Mouse (Mus musculus) liver, embryonic 15.5 days (tissue): Measurements from ENCODE around the gene Herc4. TPM values are rescaled to one million over a fixed set of nuclear protein-coding genes. Genes with fewer than 3 reads are reported as not detected.

Experiments
- ATAC-seq: fragments of 200-750 bp; cut with Nextera tagmentation; 2 replicates; pipeline ENCODE4 v1.8.0; 2017; ENCODE audit warnings: moderate number of reproducible peaks, mild to moderate bottlenecking, moderate library complexity; ENCODE audit not compliant: insufficient read depth
- H3K27ac ChIP-seq: fragments of 300-500 bp; sonication (generic); replicated peaks from 2 replicates; pipeline ENCODE4 v1.5.1; 2015; ENCODE audit warnings: mild to moderate bottlenecking, inconsistent platforms
- H3K27me3 ChIP-seq: fragments of 300-500 bp; sonication (generic); 2 replicates; pipeline ENCODE4 v1.6.1; 2015; ENCODE audit warnings: mild to moderate bottlenecking, inconsistent platforms
- H3K36me3 ChIP-seq: fragments of 300-500 bp; sonication (generic); replicated peaks from 2 replicates; pipeline ENCODE4 v1.6.1; 2015; ENCODE audit warnings: moderate library complexity, mild to moderate bottlenecking, inconsistent platforms
- H3K4me1 ChIP-seq: fragments of 300-500 bp; sonication (generic); replicated peaks from 2 replicates; pipeline ENCODE4 v1.6.1; 2015; ENCODE audit warnings: inconsistent platforms
- H3K4me2 ChIP-seq: fragments of 300-500 bp; sonication (generic); 2 replicates; pipeline ENCODE4 v1.6.1; 2015; ENCODE audit warnings: moderate library complexity, mild to moderate bottlenecking, inconsistent platforms
- H3K4me3 ChIP-seq: fragments of 300-500 bp; sonication (generic); replicated peaks from 2 replicates; pipeline ENCODE4 v1.5.1; 2015; ENCODE audit warnings: mild to moderate bottlenecking, inconsistent platforms
- H3K9ac ChIP-seq: fragments of 300-500 bp; sonication (generic); 2 replicates; pipeline ENCODE4 v1.6.1; 2015; ENCODE audit warnings: moderate library complexity, mild to moderate bottlenecking, inconsistent platforms
- H3K9me3 ChIP-seq: fragments of 300-500 bp; sonication (generic); replicated peaks from 2 replicates; pipeline ENCODE4 v1.6.1; 2016; ENCODE audit warnings: inconsistent platforms
- WGBS: fragments of 180-500 bp; shearing (Covaris S2); methylation state at CpG from one replicate; pipeline ENCODE4 v1.1.7; 2015; ENCODE audit warnings: mixed read lengths; ENCODE audit not compliant: insufficient replicate concordance; 5-methylcytosine and 5-hydroxymethylcytosine counted together
- polyA plus RNA-seq: library from polyadenylated mRNA; unstranded; fragments of >200 nt; fragmentation: Nextera tagmentation; extraction: Ambion mirVana; gene quantifications from 2 replicates; pipeline ENCODE4 v1.2.1, GENCODE M21; 2015

Gene Herc4
- polyA plus RNA-seq, 1 experiment from 2014 or later = 26.8 TPM

DNA sequence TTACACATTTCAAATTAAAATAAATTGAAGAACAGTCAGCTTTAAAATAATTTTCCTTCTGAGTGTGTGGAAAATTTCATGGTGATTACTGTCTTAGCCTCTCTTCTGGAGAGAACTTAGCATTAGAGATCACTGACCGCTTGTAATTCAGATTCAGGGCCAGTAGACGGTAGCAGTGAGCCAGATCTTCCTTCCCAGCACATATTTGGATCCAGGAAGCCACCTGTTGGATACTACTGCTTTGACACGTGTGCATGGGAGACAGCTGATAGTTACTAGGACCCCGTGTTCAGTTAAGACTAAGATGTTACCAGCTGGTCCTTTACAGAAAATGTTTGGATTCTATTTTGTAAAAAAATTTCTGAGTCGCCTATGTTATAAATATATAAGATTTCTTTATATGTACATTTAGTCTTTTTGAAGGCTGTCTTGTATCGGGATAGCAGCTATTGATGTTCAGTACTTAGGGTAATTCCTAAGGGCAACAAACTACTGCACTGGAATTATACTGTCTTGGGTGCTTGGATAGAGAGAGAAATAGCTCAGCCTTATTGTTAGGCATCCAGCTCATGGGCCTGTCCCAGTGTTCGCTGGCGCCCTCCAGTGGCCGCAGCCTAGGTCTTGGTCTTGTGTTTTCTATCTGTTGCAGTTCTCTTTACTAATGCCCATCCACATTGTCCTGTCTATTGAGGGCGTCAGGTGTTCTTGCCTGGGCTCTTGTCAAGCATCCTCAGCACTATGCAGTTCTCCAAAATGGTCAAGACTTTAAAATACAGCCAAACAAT, 65.2 kb downstream of the Herc4 start:
- 37% methylated on average over 10 of the region's 10 CpGs for WGBS
- Histone ChIP-seq H3K4me2 (no peak overlapping the region), H3K9ac (no peak overlapping the region), H3K27me3 (no peaks in the 10 kb centered on the region), H3K27ac (no peak overlapping the region), H3K36me3 (peaks cover 80% of the 10 kb centered on the region), H3K9me3 (no peaks in the 10 kb centered on the region), H3K4me1 (no peaks in the 10 kb centered on the region), H3K4me3 (no peak overlapping the region)
- ATAC-seq = peak; percentile 74

DNA sequence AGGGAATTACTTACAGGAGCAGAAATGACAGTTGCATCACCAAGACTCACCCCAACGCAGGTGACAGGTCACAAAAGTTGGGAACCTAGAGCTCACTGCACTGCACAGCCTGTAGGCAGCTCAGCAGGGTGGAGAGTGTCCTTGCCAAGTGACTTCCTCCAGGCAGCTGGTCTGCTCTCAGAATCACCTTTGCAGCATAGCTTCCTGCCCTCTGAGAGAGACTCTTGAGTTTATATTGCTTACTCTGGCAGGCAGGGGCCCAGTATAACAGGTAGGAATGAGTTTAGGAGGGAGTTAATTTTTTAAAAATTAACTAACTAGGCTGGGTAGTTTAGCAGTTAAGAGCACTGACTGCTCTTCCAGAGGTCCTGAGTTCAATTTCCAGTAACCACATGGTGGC, 70.1 kb downstream of the Herc4 start:
- 81% methylated on average over 1 of the region's 1 CpGs for WGBS
- Histone ChIP-seq H3K4me3 (no peak overlapping the region), H3K36me3 (peaks cover 82% of the 10 kb centered on the region), H3K27ac (no peak overlapping the region), H3K27me3 (no peaks in the 10 kb centered on the region), H3K4me2 (no peak overlapping the region), H3K9me3 (no peaks in the 10 kb centered on the region), H3K9ac (no peak overlapping the region), H3K4me1 (no peaks in the 10 kb centered on the region)
- ATAC-seq = no peak

DNA sequence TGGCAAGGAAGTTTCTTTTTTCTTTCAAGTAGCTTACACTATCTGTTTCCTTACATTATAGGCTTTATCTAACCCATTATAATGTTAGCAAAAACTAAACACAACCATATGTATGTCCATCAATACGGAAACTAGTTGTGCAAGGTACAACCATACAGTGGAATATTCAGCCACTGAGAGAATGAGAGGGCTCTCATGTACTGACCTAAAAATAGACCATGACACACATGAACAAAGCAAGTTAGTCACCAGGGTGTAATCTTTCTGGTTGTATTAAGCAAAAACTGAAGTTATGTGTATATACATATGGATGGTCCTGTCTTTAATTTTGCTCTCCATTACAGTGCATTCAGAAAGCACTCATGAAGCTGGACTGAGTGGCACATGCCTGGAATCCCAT, 83.5 kb downstream of the Herc4 start:
- no peaks in the 10 kb centered on the region for H3K4me1 ChIP-seq
- no peak overlapping the region for H3K4me2 ChIP-seq
- H3K9me3 ChIP-seq = no peaks in the 10 kb centered on the region
- H3K9ac ChIP-seq = no peak overlapping the region
- no peak overlapping the region for H3K4me3 ChIP-seq
- peaks cover 88% of the 10 kb centered on the region for H3K36me3 ChIP-seq
- WGBS = 88% methylated on average over 1 of the region's 1 CpGs
- no peak for ATAC-seq
- H3K27ac ChIP-seq = no peak overlapping the region
- H3K27me3 ChIP-seq = no peaks in the 10 kb centered on the region

DNA sequence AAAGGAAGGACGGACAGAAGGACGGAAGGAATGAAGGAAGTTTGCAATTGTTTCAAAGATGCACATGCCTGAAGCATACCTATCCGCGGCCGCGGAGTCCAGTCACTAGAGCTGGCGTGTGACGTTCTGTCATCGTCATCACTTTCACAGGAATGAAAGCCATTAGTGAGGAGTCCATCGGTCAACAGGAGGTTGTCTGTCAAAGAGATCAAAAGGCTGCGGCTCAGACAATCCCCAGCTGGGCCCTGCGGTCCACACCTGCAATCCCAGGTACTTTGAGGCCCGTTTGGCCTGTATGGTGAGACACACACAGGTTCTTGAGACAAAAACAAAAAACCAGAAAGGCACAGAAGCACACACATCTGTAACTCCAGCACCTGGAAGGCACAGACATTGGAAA, 93.3 kb downstream of the Herc4 start:
- H3K4me3 ChIP-seq = peak overlapping the region; percentile 85
- H3K4me1 ChIP-seq = peaks cover 25% of the 10 kb centered on the region
- H3K4me2 ChIP-seq = peak overlapping the region; percentile 96
- H3K36me3 ChIP-seq = peaks cover 42% of the 10 kb centered on the region
- H3K27me3 ChIP-seq = no peaks in the 10 kb centered on the region
- WGBS = 75% methylated on average over 13 of the region's 13 CpGs
- H3K9ac ChIP-seq = peak overlapping the region; percentile 90
- no peaks in the 10 kb centered on the region for H3K9me3 ChIP-seq
- no peak for ATAC-seq
- H3K27ac ChIP-seq = 0 out of 2 replicates have a peak overlapping the region, but pooled peaks have one; percentile 2

DNA sequence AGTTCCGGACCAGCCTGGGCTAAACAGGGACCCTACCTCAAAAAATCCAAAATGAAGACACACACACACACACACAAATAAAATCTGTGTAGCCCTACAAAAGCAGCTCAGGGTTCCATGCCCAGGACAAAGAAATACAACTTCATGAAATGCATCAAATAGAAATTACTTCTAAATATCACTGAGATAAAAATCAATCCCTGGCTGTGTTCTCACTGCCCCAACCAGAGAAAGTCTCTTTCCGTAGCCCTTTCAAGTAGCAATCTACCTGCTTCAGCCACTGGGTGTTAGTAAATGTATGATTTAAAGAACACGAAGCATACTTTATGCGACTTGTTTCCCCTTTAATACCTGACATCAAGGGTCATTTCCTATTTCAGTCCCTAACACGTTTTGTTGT, 93.7 kb downstream of the Herc4 start:
- Histone ChIP-seq H3K4me3 (peak overlapping the region; percentile 85), H3K36me3 (peaks cover 39% of the 10 kb centered on the region), H3K4me2 (peak overlapping the region; percentile 96), H3K27me3 (no peaks in the 10 kb centered on the region), H3K4me1 (peaks cover 25% of the 10 kb centered on the region), H3K9me3 (no peaks in the 10 kb centered on the region), H3K9ac (peak overlapping the region; percentile 90), H3K27ac (0 out of 2 replicates have a peak overlapping the region, but pooled peaks have one; percentile 2)
- no peak for ATAC-seq
- WGBS = 27% methylated on average over 5 of the region's 5 CpGs

DNA sequence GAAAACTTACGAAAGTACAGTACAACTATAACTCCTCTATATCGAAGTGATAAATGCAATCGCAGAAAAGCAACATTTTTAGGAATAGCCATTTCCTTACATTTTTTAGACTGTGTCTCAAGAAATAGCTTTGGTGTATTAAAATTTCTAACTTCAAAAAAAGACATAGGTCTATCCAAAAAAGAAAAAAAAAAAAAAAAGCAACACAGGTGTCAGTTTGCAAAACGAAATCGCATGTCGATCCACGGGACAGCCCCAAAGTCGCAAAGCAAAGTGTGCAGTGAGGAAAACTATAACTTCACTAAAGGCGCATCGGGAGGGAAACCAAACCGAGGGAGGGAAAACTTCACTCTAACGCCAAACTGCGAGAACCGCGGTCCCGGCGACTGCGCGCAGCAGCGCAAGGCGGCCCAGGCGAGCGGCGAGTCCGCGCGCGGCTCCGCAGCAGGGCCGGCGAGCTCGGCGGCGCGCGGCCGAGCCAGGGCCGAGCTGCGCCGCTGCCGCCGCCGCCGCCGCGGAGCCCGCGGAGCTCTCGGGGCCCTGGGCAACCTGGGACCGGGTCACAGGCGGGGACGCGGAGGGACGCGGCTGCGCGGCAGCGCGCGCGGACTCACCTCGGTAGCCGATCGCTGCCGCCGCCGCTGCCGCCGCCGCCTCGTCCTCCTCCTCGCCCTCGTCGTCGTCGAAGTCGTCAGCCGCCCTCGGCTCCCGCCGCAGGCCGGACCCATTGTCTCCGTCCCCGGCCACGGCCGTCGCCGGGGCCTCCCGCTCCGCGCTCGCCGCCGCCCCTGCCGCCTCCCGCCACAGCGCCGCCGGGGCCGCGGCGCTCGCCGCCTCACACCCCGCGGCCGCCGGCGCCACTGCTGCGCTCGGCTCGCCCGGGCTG, 94.6 kb downstream of the Herc4 start:
- H3K4me3 ChIP-seq = peak overlapping the region; percentile 85
- peaks cover 25% of the 10 kb centered on the region for H3K4me1 ChIP-seq
- peak overlapping the region; percentile 94 for H3K27ac ChIP-seq
- no peaks in the 10 kb centered on the region for H3K9me3 ChIP-seq
- WGBS = under 1% methylated on average over 110 of the region's 113 CpGs
- H3K27me3 ChIP-seq = no peaks in the 10 kb centered on the region
- H3K9ac ChIP-seq = peak overlapping the region; percentile 90
- H3K36me3 ChIP-seq = peaks cover 30% of the 10 kb centered on the region
- ATAC-seq = peak; percentile 77
- H3K4me2 ChIP-seq = peak overlapping the region; percentile 96

DNA sequence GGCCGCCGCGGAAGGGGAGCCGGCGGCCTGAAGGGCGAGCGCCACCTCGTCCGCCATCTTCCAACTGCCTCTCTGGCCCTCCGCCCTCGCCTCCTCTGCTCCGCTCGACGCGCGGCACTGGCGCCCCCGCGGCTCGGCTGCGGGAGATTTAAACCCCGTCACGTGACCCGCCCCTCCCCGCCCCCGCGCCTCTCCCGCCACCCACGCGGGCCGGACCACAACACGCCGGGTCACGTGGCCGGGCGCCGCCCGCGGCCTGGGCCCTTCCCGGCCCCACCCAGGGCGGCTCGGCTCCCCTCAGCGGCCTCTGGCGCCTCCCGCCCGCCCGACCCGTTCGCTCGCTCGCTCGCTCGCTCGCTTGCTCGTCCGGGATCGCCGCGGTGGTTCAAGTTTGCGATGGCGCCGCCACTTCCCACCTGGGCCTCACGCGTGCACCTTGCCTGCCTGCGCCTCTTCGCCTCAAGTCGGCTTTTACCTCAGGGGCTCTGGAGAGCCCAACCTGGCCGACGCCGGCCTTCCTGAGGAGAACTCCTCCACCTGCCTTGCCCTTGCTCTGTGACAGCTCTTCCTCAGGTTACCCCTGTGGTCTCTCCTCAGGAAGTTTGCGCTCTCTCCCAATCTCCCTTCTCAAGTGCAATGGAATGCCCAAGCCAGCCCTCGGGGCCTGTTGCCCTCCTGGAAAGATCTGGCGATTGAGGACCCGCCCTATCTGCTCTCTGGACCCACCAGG, 95.5 kb downstream of the Herc4 start:
- no peaks in the 10 kb centered on the region for H3K27me3 ChIP-seq
- peak; percentile 96 for ATAC-seq
- H3K9me3 ChIP-seq = no peaks in the 10 kb centered on the region
- peak overlapping the region; percentile 96 for H3K4me2 ChIP-seq
- peak overlapping the region; percentile 94 for H3K27ac ChIP-seq
- H3K4me1 ChIP-seq = peaks cover 25% of the 10 kb centered on the region
- 1% methylated on average over 71 of the region's 74 CpGs for WGBS
- H3K36me3 ChIP-seq = peaks cover 22% of the 10 kb centered on the region
- peak overlapping the region; percentile 85 for H3K4me3 ChIP-seq
- H3K9ac ChIP-seq = peak overlapping the region; percentile 90

DNA sequence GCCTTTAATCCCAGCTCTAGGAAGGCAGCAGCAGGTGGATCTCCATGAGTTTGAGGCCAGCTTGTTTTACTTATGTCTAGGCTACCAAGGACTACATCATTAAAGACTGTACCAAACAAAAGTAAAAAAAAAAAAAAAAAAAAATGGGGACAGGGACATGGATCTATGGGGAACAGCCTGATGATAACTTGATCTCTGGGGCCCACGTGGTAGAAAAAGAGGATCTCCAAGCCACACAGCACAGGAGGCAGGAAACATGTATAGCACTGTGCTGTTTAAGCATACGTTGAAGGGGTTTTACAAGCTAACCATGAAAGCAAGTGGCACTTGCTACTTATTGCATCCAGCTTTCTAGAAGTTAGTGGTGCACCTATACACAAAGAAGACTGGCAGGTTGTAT, 97.7 kb downstream of the Herc4 start:
- H3K36me3 ChIP-seq = peaks cover 1% of the 10 kb centered on the region; the same call in 1 of the 2 replicates
- H3K9ac ChIP-seq = no peak overlapping the region
- WGBS = 21% methylated on average over 2 of the region's 2 CpGs
- H3K4me3 ChIP-seq = no peak overlapping the region
- no peak overlapping the region for H3K27ac ChIP-seq
- H3K9me3 ChIP-seq = 0 out of 2 replicates have a peak, but pooled peaks cover 4% of the 10 kb centered on the region
- H3K4me2 ChIP-seq = no peak overlapping the region
- H3K27me3 ChIP-seq = no peaks in the 10 kb centered on the region
- H3K4me1 ChIP-seq = peaks cover 24% of the 10 kb centered on the region
- ATAC-seq = no peak

DNA sequence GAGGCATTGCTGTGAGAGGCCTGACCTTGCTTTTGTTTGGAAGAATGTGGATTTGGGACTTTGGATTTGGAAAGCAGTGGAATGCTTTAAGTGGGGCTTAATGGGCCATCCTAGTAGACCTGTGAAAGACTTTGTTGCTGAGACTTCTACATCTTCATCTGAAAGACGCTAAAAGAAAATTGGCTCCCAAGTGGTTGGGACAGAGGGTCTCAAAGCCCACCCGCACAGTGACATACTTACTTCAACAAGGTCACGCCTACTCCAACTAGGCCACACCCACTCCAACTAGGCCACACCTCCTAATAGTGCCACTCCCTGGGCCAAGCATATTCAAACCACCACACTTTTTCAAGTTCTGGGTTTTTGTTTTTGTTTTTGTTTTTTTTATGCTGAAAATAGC, 101.1 kb downstream of the Herc4 start:
- Histone ChIP-seq H3K4me3 (no peak overlapping the region), H3K27me3 (no peaks in the 10 kb centered on the region), H3K27ac (no peak overlapping the region), H3K36me3 (no peaks in the 10 kb centered on the region), H3K4me2 (no peak overlapping the region), H3K4me1 (peaks cover 5% of the 10 kb centered on the region), H3K9ac (no peak overlapping the region), H3K9me3 (0 out of 2 replicates have a peak, but pooled peaks cover 4% of the 10 kb centered on the region)
- no peak for ATAC-seq
- 80% methylated on average over 3 of the region's 3 CpGs for WGBS

DNA sequence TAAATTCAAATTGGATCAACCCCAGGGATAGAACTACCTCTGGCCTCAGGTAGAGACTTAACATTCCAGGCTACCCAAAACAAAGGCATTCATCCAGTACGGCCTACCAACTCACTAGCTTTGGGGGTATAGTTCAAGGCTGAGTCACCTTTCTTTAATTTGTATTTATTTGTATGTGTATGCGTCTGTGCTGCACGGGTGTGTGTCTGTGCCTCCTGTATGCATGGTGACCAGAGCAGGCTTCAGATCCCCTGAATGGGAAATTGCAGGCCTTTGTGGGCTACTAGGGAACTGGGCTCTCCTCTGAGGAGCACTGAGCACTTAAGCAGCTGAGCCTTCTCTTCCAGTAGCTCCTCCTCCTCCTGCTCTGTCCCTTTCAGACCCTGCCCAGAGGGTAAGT, 104.7 kb downstream of the Herc4 start:
- Histone ChIP-seq H3K27ac (no peak overlapping the region), H3K36me3 (no peaks in the 10 kb centered on the region), H3K4me1 (no peaks in the 10 kb centered on the region), H3K27me3 (peaks cover 5% of the 10 kb centered on the region; the same call in 1 of the 2 replicates), H3K9ac (no peak overlapping the region), H3K9me3 (0 out of 2 replicates have a peak, but pooled peaks cover 4% of the 10 kb centered on the region), H3K4me2 (no peak overlapping the region), H3K4me3 (no peak overlapping the region)
- no peak for ATAC-seq
- 51% methylated on average over 3 of the region's 3 CpGs for WGBS
